Mouse (Mus musculus) heart, embryonic 16.5 days (tissue): ENCODE data around the gene Fam198b. TPM values are rescaled to one million over a fixed set of nuclear protein-coding genes. Genes with fewer than 3 reads are reported as not detected.

ENCODE experiments used
- ATAC-seq: fragments of 200-750 bp; cut with Nextera tagmentation; replicated peaks from 2 replicates; pipeline ENCODE4 v1.8.0; 2017; ENCODE audit warnings: moderate number of reproducible peaks; ENCODE audit not compliant: insufficient read depth, low FRiP score; ENCODE audit errors: extremely low read depth
- H3K27ac ChIP-seq: fragments of 300-500 bp; sonication (generic); 2 replicates; pipeline ENCODE4 v1.5.1; 2014; ENCODE audit warnings: mild to moderate bottlenecking, low read length, control low read depth, moderate library complexity
- H3K27me3 ChIP-seq: fragments of 300-500 bp; sonication (generic); 2 replicates; pipeline ENCODE4 v1.6.1; 2014; ENCODE audit warnings: low read length, mixed read lengths; ENCODE audit not compliant: control insufficient read depth, insufficient read depth
- H3K36me3 ChIP-seq: fragments of 300-500 bp; sonication (generic); 2 replicates; pipeline ENCODE4 v1.6.1; 2014; ENCODE audit not compliant: control insufficient read depth, insufficient read depth
- H3K4me1 ChIP-seq: fragments of 300-500 bp; sonication (generic); 2 replicates; pipeline ENCODE4 v1.6.1; 2014; ENCODE audit warnings: low read length, mixed read lengths; ENCODE audit not compliant: control insufficient read depth, insufficient read depth
- H3K4me2 ChIP-seq: fragments of 300-500 bp; sonication (generic); 2 replicates; pipeline ENCODE4 v1.6.1; 2014; ENCODE audit warnings: low read depth, mild to moderate bottlenecking, control low read depth, low read length
- H3K4me3 ChIP-seq: fragments of 300-500 bp; sonication (generic); 2 replicates; pipeline ENCODE4 v1.5.1; 2014; ENCODE audit warnings: mild to moderate bottlenecking, control low read depth, low read length
- H3K9ac ChIP-seq: fragments of 300-500 bp; sonication (generic); 2 replicates; pipeline ENCODE4 v1.6.1; 2014; ENCODE audit warnings: low read length, control low read depth
- H3K9me3 ChIP-seq: fragments of 300-500 bp; sonication (generic); replicated peaks from 2 replicates; pipeline ENCODE4 v1.6.1; 2016; ENCODE audit warnings: low read length; ENCODE audit not compliant: control insufficient read depth
- WGBS: fragments of 180-500 bp; shearing (Covaris S2); extraction: QIAGEN DNeasy Blood & Tissue Kit; methylation state at CpG from one replicate; pipeline ENCODE4 v1.1.7; 2014; 5-methylcytosine and 5-hydroxymethylcytosine counted together
- polyA plus RNA-seq: library from polyadenylated mRNA; unstranded; fragments of >200 nt; fragmentation: Nextera tagmentation; extraction: Ambion mirVana; gene quantifications from 2 replicates; pipeline ENCODE4 v1.2.1, GENCODE M21; 2015

Fam198b gene
- polyA plus RNA-seq, 1 experiment from 2014 or later: 61.6 TPM

GRCm38 (mm10) chr3:79990480-79990879 lies 106.1 kb downstream of the Fam198b start:
- H3K9ac ChIP-seq: peak overlapping the region; percentile 64
- no peak overlapping the region for H3K4me2 ChIP-seq
- H3K4me1 ChIP-seq: peaks cover 28% of the 10 kb centered on the region
- H3K27me3 ChIP-seq: no peaks in the 10 kb centered on the region
- H3K4me3 ChIP-seq: no peak overlapping the region
- peak; percentile 91 for ATAC-seq
- H3K36me3 ChIP-seq: no peaks in the 10 kb centered on the region
- H3K27ac ChIP-seq: peak overlapping the region; percentile 98
- no peaks in the 10 kb centered on the region for H3K9me3 ChIP-seq

GRCm38 (mm10) chr3:79994029-79994539 lies 109.8 kb downstream of the Fam198b start:
- no peak overlapping the region; the same call in 1 of the 2 replicates for H3K4me2 ChIP-seq
- no peak overlapping the region for H3K9ac ChIP-seq
- 16% methylated on average over 5 of the region's 5 CpGs for WGBS
- no peaks in the 10 kb centered on the region for H3K9me3 ChIP-seq
- H3K36me3 ChIP-seq: no peaks in the 10 kb centered on the region
- no peaks in the 10 kb centered on the region for H3K27me3 ChIP-seq
- ATAC-seq: peak; percentile 65
- peak overlapping the region; percentile 78 for H3K27ac ChIP-seq
- H3K4me1 ChIP-seq: peaks cover 21% of the 10 kb centered on the region
- no peak overlapping the region for H3K4me3 ChIP-seq

GRCm38 (mm10) chr3:79995726-79996125 lies 111.4 kb downstream of the Fam198b start:
- Histone ChIP-seq H3K4me1 (peaks cover 13% of the 10 kb centered on the region), H3K9me3 (no peaks in the 10 kb centered on the region), H3K4me2 (no peak overlapping the region), H3K27ac (peak overlapping the region; percentile 3; the same call in 1 of the 2 replicates), H3K4me3 (no peak overlapping the region), H3K9ac (no peak overlapping the region), H3K27me3 (no peaks in the 10 kb centered on the region), H3K36me3 (no peaks in the 10 kb centered on the region)
- ATAC-seq: no peak
- 58% methylated on average over 6 of the region's 6 CpGs for WGBS

Other genes with a start within 250 kb of the Fam198b start
- 12.4 and 15.1 TPM in 2 replicates for gene Rxfp1, start 146.7 kb upstream of the Fam198b start, polyA plus RNA-seq
- 10.5 and 11.3 TPM in 2 replicates for gene Tmem144, start 31.8 kb upstream of the Fam198b start, polyA plus RNA-seq